Mouse (Mus musculus) bone marrow macrophage, adult 2 months (primary cell): Measurements from ENCODE around the gene Crtc1.

Source experiments
- CTCF ChIP-seq: IDR thresholded peaks from 2 replicates; pipeline ENCODE4 v1.5.1; 2012; ENCODE audit warnings: low read depth, mild to moderate bottlenecking, low read length, moderate library complexity
- POLR2A ChIP-seq: IDR thresholded peaks from 2 replicates; pipeline ENCODE4 v1.6.1; 2012; ENCODE audit warnings: mild to moderate bottlenecking, low read depth, low read length, borderline replicate concordance

- TF ChIP-seq CTCF (no peak), POLR2A (no peak)
Observed at GRCm38 (mm10) chr8:70347860-70348420, 91.4 kb downstream of the Crtc1 start.
